Mouse (Mus musculus) embryo, embryonic 11.5 days (tissue): ENCODE results near the gene Iglon5.
A peak's percentile ranks its signal among the peaks of the same experiment; 100 is the strongest.

Source experiments
- DNase-seq: peaks from one replicate; pipeline ENCODE4 v3.0.0-alpha.2; 2012; ENCODE audit warnings: low read depth, low spot score

Iglon5 gene

DNA sequence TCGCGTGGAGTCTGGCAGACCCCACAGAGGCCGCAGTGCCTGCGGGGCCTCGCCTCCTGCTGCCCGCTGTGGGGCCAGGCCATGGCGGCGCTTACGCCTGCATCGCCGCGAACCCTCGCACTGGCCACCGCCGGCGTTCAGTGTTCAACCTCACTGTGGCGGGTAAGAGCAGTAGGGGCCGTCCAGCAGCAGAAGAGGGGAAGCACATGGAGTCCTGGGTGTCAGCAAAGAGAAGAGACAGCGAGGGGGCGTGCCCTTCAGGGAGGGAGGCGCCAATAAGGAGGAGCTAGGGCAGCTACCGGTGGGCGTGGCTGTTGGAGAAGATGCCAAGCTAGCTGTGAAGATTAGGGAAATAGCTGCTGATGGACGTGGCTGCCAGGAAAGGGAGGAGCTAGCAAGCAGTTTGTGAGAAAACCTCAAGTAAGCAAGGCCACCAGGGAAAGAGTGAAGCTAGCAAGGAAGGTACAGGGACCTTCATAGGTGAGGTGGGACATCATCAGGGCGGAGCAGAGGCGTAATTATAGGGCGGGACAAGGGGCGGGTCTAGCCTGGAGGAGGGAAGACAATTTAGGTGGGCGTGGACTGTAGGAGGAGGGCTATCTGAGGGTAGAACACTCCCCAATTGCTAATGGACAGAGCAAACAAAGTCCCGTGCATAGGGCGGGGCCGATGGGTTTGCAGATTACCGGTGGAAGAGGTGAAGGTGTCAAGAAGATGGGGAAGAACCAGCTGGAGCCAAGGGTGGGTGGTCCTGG, 24.4 kb downstream of the Iglon5 start:
- DNase-seq: peak; percentile 70

- peak; percentile 47 for DNase-seq
Measured at GRCm38 (mm10) chr7:43464864-43465343, 25.0 kb downstream of the Iglon5 start.

- no peak for DNase-seq
Measured at GRCm38 (mm10) chr7:43463976-43464375, 25.9 kb downstream of the Iglon5 start.

- DNase-seq: no peak
Measured at GRCm38 (mm10) chr7:43462851-43463250, 27.0 kb downstream of the Iglon5 start, which contains the start of gene Vsig10l. Gene Vsig10l (plus strand): TSS chr7:43463151.

GRCm38 (mm10) chr7:43454371-43454770, 35.5 kb downstream of the Iglon5 start:
- no peak for DNase-seq

- no peak for DNase-seq
Measured at GRCm38 (mm10) chr7:43453599-43454355, 36.1 kb downstream of the Iglon5 start.

DNA sequence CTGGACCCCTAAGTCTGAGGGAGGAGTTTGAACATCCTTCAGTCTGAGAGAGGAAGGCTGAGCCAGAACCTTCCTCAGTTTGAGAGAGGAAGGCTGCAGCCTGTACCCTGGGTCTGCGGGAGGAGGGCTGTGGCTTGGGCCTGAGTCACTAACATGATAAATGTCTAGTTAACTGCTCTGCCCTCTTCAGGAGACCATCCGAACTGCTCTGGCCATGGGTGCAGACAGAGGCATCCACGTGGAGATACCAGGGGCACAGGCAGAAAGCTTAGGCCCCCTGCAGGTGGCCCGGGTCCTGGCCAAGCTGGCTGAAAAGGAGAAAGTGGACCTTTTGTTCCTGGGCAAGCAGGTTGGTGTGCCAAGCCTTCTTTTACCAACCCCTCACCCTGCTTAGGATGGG, 37.3 kb downstream of the Iglon5 start:
- no peak for DNase-seq

- DNase-seq: no peak
Measured at GRCm38 (mm10) chr7:43451726-43452125, 38.1 kb downstream of the Iglon5 start.

GRCm38 (mm10) chr7:43449811-43450210, 40.1 kb downstream of the Iglon5 start:
- no peak for DNase-seq

GRCm38 (mm10) chr7:43448246-43448645, 41.6 kb downstream of the Iglon5 start:
- DNase-seq: no peak

DNA sequence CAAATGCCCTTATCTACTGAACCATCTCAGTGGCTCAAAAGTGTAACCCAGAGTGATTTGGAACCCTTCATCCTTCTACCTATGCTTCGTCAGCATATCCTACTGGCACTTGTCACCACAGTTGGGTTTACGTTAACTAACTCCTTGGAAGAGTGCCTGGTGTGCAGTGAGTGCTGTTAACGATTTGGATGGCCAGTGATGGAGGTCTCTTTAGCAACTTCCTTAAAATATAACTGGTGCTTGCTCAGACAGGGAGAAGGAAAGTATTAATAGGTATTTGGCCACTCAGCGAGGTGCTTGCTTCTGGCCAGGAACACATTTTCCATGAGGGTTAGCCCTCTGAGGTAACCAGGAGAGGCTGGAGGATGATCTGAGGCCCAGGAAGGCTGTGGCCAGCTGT, 42.1 kb downstream of the Iglon5 start:
- DNase-seq: no peak

- DNase-seq: peak; percentile 92
Measured at GRCm38 (mm10) chr7:43443917-43444293, 46.0 kb downstream of the Iglon5 start, which contains the start of the genes Etfb and Gm45233. Gene Etfb (plus strand): TSS chr7:43444083. Gene Gm45233 (plus strand): TSS chr7:43444128.

DNA sequence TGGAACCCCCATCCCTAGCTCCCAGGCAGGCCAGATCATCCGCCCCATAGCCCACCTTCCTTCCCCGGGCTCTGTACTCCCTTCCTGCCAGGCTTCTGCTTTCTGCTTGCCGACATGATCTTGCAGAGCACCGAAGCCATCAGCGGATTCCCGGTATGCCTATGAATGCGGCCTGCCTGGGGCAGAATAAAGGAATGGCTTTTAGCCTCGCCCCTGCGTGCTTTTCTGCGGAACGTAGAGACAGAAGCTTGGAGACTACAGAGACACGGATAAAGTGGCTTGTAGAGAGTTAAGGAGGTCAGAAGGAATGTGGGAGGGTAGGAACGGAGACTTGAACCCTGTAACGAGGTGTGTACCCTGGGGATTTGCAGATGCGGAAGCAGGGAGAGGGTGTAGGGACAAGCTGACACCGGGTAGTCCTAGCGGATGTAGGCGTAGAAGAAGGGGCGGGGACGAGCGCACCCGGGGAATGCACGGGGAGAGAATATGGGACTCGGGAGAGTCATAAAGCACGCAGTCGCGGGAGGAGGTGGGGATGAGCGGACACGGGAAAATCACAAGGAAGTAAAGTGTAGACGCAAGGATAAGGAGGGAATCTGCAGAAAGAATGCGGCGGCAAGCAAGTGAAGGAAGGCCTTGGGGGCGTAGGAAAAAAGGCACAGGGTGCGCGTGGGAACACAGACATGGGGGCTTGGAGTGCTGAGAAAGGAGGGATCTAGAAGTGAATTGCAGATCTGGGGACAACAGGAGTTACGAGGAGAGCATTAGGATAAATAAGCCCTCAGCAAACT, 46.6 kb downstream of the Iglon5 start:
- peak; percentile 52 for DNase-seq

GRCm38 (mm10) chr7:43442684-43443083, 47.2 kb downstream of the Iglon5 start:
- DNase-seq: no peak

DNA sequence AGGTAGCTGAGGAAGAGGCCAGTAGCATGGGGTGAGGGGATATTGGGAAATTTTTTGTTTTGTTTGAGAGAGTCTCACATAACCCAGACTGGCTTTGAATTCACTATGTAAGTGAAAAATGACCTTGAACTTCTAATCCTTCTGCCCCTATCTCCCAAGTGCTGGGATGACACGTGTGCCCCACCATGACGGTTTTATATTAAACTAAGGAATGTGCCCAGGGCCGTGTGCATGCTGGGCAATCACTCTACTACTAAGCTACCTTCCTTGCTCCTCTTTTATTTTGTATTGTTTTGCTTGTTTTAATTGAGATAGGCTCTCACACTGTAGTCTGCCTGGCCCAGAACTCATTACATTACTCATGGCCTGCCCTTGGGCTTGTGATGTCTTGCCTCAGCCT, 48.8 kb downstream of the Iglon5 start:
- no peak for DNase-seq

DNA sequence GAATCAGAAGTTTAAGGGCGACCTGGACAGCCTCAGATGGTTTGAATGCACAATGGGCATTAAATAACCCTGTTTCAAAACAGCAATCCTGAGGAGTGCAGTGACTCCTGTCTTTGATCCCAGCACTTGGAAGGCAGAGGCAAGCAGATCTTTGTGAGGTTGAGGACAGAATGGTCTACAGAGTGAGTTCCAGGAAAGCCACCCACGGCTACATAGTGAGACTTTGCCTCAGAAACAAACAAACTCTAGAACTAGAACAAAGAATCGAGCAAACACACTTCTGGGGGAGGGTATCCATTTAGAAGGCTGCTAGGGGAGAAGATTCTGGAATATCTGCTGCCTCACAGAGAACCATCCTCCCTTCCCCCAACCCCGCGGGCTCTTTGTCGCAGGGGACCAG, 49.4 kb downstream of the Iglon5 start, which contains the start of gene Cldnd2:
Gene Cldnd2 (plus strand): TSS at position 301 of the 400 bp plus-strand sequence.
- no peak for DNase-seq

DNA sequence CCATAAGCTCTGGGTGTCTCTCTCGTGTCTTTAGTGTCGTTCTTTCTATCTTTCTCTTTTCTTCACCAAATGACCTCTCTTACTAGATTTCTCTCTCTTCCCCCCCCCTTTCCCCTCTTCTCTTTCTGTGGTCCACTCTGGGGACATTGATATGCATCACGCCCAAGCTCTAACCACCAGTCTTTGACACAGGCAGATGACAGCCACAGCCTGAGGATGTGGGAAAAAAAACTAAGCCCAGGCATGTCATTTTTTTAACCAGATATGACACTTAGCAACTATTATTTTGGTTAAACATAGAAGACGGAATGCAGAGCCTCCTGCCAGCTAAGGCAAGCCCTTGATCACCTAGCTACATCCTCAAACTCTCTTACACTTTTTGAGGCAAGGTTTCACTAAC, 51.3 kb downstream of the Iglon5 start:
- DNase-seq: no peak

GRCm38 (mm10) chr7:43436341-43437255, 53.3 kb downstream of the Iglon5 start, which contains the start of gene Nkg7:
Gene Nkg7 (plus strand): TSS chr7:43437073.
- DNase-seq: no peak

- no peak for DNase-seq
Measured at GRCm38 (mm10) chr7:43434676-43435075, 55.2 kb downstream of the Iglon5 start.

- DNase-seq: no peak
Measured at GRCm38 (mm10) chr7:43432891-43433290, 57.0 kb downstream of the Iglon5 start.

DNA sequence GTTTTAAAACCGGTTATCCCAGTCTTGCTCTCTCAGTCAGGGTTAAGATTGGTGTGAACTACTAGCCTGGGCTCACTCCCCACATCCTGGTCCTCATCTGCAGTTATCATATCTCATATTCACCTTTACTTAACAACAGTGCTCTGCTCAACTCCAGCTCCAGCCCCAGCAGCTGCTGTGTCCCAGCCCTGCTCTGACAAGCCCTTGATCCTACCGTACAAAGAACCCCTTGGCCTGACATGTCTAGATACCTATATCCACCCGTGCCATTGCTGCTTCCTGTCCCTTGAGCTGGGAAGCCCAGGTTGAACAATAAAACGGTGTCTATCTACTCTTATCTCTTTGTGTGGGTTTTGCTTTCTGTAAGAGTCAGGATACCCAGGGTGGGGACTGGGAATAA, 60.4 kb downstream of the Iglon5 start:
- DNase-seq: no peak
